Mouse (Mus musculus) hematopoietic stem cell, adult 5-6 weeks (primary cell): Measurements from ENCODE around the gene Bnipl. TPM values are rescaled to one million over a fixed set of nuclear protein-coding genes. Genes with fewer than 3 reads are reported as not detected.

Experiments used
- ATAC-seq, 2 experiments: fragments of 125-278 bp in 1 of 2; replicated peaks in 1 of 2; 2 replicates each; pipeline ENCODE4 v1.8.0; 2016 to 2017; ENCODE audit warnings: inconsistent platforms in 2 of 2, mild to moderate bottlenecking in 2 of 2, moderate number of reproducible peaks in 2 of 2, low read depth in 1 of 2, moderate TSS enrichment in 1 of 2; ENCODE audit not compliant: low FRiP score in 2 of 2, poor library complexity in 2 of 2, severe bottlenecking in 2 of 2, insufficient read depth in 1 of 2, low TSS enrichment in 1 of 2
- total RNA-seq: library from RNA; stranded (forward); fragments of 172-1452, 232-1000 nt; gene quantifications from 2 replicates; pipeline ENCODE4 v1.2.3, GENCODE M21; 2017

Gene Bnipl
- total RNA-seq, 1 experiment from 2014 or later = not detected

GRCm38 (mm10) chr3:95250361-95250760 is 632 bp downstream of the Bnipl start:
- ATAC-seq = no peak

DNA sequence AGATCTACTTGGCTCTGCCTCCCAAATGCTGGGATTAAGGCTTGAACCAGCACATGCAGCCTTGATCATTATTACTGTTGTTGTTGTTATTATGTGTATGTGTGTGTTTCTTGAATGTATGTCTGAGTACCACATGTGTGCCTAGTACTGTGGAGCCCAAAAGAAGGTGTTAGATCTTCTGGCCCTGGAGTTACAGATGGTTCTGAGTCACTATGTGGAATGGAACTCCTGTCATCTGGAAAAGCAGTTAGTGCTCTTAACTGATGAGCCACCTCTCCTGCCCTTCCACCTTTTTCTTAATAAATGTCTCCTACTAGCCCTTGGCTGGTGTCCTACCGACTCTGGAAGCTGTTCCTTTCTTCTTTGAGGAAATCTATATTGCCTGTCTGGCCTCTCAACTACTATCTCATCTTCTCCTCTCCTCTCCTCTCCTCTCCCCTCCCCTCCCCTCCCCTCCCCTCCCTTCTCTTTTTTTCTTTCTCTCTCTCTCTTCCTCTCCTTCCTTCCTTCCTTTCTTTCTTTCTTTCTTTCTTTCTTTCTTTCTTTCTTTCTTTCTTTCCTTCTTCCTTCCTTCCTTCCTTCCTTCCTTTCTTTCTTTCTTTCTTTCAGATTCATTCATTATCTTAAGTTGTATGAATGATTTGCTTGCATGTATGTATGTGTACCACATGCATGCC is 3.2 kb downstream of the Bnipl start:
- ATAC-seq = no peak

DNA sequence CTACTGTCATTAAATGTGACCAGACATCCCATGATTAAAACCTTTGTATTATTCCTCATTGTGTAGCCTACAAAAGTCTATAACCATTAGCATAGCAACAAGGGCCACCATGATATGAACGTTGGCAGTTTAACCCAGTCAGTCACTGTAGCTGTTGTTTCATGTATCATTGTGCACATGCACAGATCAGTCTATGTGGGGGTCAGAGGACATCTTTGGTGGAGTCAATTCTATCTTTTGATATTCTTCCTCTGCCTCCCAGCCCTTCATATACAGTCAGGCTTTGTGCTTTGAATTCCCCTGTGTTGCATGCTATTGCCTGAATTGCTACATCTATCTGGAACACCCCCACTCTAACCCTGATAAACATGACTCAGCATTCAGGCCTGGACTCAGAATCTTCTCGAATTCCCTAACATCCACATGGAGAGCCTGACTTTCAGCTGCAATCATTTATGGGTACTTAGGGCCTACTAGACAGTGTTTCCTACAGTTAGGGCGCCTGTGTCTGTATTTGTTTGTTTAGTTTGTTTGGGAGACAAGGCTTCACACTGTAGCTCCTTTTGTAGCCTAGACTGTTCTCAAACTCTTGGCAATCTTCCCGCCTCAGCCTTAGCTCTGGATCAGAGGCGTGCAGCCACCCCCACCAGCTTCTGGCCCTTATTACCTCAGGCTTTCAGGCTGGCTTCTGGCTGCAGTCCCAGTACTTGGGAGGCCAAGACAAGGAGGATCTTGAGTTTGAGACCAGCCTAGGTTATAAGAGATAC is 4.3 kb downstream of the Bnipl start:
- peak in 1 of 2 experiments; percentile 27; a peak in 2 of 4 replicates for ATAC-seq

DNA sequence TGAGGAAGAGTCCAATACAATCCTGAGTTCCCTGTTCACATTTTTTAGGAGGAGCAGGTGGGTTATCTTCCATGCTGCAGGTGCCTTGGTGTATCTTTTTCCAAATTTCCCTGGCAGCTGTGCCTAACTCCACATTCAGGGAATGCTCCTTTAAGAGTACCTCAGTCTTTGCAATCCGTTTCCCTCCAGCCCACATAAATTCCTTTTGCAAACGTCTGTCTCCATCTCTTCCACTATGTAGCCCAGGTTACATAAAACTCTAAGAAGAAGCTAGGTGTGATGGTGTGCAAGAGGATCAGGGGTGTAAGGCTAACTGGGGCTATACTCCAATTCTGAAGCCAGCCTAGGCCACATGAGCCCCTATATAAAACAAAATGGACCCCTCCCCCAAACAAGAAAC is 7.9 kb downstream of the Bnipl start:
- ATAC-seq = no peak

DNA sequence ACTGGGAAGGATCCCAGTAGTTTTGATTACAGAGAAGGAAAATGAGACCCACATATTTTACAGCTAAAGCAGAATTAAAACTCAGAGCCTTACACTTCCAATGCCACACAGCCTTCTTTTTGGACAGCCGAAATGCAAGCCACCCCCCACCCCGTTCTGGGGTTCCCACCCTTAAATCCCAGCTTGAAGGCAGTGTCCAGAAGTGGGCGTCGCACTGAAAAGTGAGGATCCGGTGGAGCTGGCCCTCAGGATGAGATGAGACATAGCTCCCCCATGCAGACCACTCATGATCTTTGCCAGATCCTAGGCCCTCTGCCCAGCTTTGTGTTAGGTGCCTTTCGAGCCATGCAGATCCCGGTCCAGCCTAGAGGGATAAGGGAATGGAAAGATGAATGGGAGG is 9.5 kb downstream of the Bnipl start, which contains the start of gene Gm128:
Gm128 (minus strand) TSS at position 101 of the 400 bp plus-strand sequence.
- no peak for ATAC-seq

DNA sequence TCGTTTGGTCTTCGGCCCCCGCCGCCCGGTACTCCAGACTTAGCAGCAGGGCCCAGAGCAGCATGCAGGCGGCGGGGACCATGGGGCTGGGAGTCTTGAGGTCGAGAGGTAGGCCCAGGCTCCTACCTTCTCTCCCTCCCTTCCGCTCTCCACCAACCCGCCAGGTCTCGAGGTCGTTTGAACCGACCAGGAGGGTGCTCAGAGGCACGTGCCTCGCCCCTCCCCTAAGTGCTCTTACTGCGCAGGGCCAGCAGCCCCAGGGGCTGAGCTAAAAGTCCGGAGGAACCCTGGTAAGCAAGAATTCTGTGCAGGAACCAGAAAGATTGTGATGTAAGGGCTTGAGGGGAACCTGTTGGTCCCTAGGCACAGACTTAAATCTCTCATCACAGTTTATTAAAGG is 10.1 kb downstream of the Bnipl start:
- no peak for ATAC-seq

DNA sequence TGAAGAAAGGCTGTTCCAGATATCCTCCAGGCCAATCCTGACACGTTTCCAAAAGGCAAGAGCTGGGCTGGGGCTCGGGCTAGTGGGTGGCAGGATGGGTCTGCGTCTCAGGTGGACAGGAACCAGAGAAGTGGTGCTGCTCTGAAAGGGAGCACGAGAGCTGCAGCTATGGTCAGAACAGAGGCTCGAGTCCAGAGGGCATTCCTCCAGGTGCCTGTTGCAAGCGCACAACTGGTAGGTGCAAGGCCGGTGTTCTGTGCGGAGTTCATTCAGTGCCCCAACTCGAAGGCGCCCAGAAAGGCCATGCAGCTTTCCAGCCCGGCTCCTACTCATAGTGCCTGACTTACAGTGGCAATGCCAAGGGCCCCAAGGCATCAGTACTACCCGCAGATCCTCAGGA is 11.0 kb downstream of the Bnipl start:
- no peak for ATAC-seq

DNA sequence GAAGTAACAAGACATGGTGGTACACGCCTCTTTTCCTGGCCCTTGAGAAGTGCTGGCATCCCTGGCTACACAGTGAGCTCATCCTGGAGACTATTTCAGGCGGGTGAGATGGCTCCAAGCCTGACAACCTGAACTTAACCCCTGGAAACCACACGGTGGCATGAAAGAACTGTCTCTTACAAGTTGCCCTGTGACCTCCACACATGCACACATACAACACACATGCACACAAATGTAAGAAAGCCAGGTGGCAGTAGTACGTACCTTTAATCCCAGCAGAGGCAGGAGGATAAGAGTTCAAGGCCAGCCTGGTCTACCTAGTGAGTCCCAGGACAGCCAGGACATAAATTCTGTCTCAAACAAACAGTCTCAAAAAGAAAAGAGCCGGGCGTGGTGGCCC is 12.0 kb downstream of the Bnipl start:
- ATAC-seq = no peak

- ATAC-seq = peak in 1 of 2 experiments; percentile 22; a peak in 1 of 4 replicates
Observed at GRCm38 (mm10) chr3:95237541-95238099, 13.4 kb downstream of the Bnipl start.

DNA sequence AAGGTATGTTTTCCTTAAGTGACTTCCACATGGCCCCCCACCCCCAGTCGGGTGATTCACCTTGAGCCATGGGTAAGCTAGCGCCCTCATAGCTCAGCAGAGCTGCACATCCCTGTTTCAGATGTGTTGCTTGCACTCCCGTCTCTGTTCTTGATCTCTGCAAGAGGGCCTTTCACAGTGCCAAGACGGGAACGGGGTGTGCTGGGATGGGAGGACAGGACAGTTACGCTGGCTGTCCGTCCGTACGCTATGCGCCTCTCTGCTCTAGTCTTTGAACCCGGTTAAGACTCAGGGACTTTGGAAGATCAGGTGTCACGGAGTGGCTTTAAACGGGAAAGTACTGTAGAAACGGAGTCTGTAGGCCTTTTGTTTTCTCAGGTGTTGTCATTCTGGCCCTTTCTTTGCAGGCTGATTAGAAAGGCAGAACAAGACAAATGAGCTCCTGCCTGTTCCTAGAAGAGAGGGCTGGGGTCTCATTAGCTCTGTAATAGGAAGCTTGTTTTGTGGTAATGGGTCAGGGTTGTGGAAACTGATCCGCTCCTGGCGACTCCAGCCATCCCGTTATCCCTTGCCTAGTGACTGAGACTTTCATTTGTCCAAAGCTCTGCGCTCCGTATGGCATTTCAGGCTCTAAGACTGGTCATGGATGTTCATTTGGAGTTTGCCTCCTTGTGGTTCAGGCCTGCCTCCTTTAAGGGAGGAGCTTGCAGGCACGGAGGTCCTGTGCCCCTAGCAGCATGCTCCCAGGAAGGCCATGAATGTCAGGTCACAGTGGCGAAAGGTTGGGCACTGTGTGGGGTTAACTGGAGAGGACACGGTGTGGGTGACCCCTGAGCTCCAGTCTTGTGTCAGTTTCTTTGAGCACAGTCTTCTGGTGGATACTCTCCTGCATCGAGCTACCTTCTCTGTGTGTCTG is 15.3 kb downstream of the Bnipl start:
- no peak for ATAC-seq

GRCm38 (mm10) chr3:95233303-95233980 is 17.6 kb downstream of the Bnipl start:
- no peak for ATAC-seq

DNA sequence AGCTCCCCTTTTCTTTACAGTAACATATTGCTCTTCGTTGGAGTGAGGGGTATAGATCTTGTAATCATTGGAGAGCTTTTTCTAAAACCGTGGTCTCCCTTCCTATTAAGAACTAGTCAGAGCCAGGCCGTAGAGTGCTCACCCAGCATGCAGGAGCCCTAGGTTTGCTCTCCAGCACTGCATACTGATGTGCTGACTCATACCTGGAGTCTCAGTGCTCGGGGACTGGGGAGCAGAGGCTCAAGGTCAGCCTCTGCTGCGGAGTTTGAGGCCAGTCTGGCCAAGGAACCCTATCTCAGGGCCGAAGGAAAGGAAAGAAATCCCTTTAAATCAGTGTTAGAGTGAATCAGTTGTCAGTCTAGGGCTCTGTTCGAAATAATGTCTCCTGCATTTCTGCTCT is 18.2 kb downstream of the Bnipl start:
- no peak for ATAC-seq

DNA sequence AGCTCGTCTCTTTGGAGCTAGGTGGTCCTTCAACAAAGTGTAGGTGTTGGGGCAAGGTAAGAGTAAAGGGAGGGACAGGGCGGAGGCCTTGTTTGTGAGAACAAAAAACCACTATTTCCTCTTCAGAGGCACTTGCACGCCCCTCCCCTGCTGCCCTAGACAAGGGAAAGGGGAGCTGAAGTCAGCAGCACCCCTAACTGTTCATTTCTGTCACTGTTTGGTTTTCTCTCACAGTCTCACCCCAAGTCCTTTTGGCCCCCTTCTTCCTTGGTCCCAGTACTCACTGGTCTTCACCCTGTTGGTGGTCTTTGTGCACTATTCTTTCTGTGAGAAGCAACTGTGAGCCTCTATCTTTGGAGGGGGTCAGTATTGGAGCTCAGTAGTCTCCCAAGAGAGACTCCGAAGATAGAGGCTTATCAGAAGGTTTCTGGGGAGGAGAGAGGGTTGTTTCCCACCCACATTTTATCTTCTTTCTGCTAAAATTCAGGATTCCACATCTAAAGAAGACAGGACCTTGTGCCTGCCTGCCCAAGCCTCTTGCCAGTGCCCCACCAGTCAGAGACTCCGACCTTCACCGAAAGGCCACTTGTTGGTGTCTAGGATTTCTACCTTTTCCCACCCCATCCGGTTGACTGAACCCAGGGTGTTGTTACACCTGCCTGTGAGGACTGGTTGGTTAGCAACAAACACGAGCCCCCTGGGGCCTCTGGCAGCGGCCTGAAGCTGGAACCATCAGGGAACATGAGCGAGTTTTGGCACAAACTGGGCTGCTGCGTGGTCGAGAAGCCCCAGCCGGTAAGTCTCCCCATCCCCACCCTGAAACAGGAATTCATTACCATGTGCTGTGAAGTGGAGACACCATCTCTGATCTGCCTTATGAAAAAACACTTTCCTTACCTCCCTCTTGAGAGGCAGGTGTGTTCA is 19.4 kb downstream of the Bnipl start, which contains the start of gene Mllt11:
Mllt11 (minus strand) TSS at position 874 of the 924 bp plus-strand sequence.
- ATAC-seq = no peak; a peak in 1 of 4 replicates

GRCm38 (mm10) chr3:95230495-95231297 is 20.3 kb downstream of the Bnipl start:
- ATAC-seq = no peak

- 0 out of 4 replicates have a peak, but pooled peaks of 1 of the 2 experiments have one; percentile 14 for ATAC-seq
Observed at GRCm38 (mm10) chr3:95229781-95230494, 21.1 kb downstream of the Bnipl start.
